Mouse (Mus musculus): ENCODE results near the gene Smim12. TPM values are rescaled to one million over a fixed set of nuclear protein-coding genes. Genes with fewer than 3 reads are reported as not detected.
A peak's percentile ranks its signal among the peaks of the same experiment; 100 is the strongest.

The Smim12 gene
- polyA plus RNA-seq (2015; fragmentation: Nextera tagmentation; extraction: Ambion mirVana), result 56.1 and 63.3 TPM in 2 replicates

GRCm38 (mm10) chr4:127243552-127243951 is at the start of gene Smim12:
TSS of gene Smim12 (plus strand) at chr4:127243784.
- H3K9ac ChIP-seq (ENCODE audit: low read depth, low read length), result peak within 1 kb of the TSS; percentile 93
- peak; percentile 100 for ATAC-seq
- peaks cover 5% of the 10 kb centered on the region; the same call in 1 of the 2 replicates for H3K36me3 ChIP-seq (ENCODE audit: control insufficient read depth, insufficient read depth, low read length)
- peak within 1 kb of the TSS; percentile 90 for H3K4me3 ChIP-seq (ENCODE audit: low read length)
- H3K4me1 ChIP-seq (ENCODE audit: control insufficient read depth, insufficient read depth, low read length), result peaks cover 11% of the 10 kb centered on the region
- H3K4me2 ChIP-seq (ENCODE audit: low read depth, low read length), result peak within 1 kb of the TSS; percentile 83
- H3K9me3 ChIP-seq (ENCODE audit: control insufficient read depth, low read length), result no peaks in the 10 kb centered on the region
- WGBS, result under 1% methylated on average over 29 of the region's 29 CpGs
- H3K27ac ChIP-seq (ENCODE audit: low read length), result no peak within 1 kb of the TSS
- no peaks in the 10 kb centered on the region; the same call in 1 of the 2 replicates for H3K27me3 ChIP-seq (replicated peaks; ENCODE audit: control insufficient read depth, insufficient read depth, low read length)

GRCm38 (mm10) chr4:127194477-127195269 is 48.9 kb upstream of the Smim12 start:
- no peaks in the 10 kb centered on the region for H3K36me3 ChIP-seq (ENCODE audit: control insufficient read depth, insufficient read depth, low read length)
- no peak overlapping the region for H3K9ac ChIP-seq (ENCODE audit: low read depth, low read length)
- WGBS, result 84% methylated on average over 25 of the region's 25 CpGs
- H3K4me1 ChIP-seq (ENCODE audit: control insufficient read depth, insufficient read depth, low read length), result no peaks in the 10 kb centered on the region
- ATAC-seq, result no peak
- H3K4me2 ChIP-seq (ENCODE audit: low read depth, low read length), result no peak overlapping the region
- H3K9me3 ChIP-seq (ENCODE audit: control insufficient read depth, low read length), result no peaks in the 10 kb centered on the region
- H3K27me3 ChIP-seq (replicated peaks; ENCODE audit: control insufficient read depth, insufficient read depth, low read length), result no peaks in the 10 kb centered on the region
- H3K27ac ChIP-seq (ENCODE audit: low read length), result no peak overlapping the region
- H3K4me3 ChIP-seq (ENCODE audit: low read length), result no peak overlapping the region

DNA sequence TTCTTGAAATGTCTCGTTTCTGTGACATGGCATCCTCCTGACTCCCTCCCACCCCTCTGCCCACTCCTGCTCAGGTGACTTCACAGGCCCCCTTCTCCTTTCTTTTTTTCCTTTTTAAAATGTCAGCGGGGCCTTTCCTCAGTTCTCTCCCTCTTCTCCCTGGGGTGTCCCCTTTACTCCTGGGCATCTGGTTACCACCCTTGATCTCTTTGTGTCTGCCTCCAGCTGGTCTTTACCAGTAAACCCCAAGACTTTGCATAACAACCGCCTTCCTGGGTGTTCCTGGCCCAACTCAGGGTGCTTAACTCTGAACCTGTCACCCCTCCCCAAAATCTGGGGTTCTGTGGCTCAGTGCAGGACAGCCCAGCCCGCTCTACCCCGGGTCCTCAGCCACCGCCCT is 45.0 kb upstream of the Smim12 start:
- WGBS, result 29% methylated on average over 6 of the region's 6 CpGs
- no peaks in the 10 kb centered on the region for H3K4me1 ChIP-seq (ENCODE audit: control insufficient read depth, insufficient read depth, low read length)
- H3K9me3 ChIP-seq (ENCODE audit: control insufficient read depth, low read length), result no peaks in the 10 kb centered on the region
- H3K36me3 ChIP-seq (ENCODE audit: control insufficient read depth, insufficient read depth, low read length), result no peaks in the 10 kb centered on the region
- H3K9ac ChIP-seq (ENCODE audit: low read depth, low read length), result no peak overlapping the region
- H3K4me3 ChIP-seq (ENCODE audit: low read length), result no peak overlapping the region
- no peak for ATAC-seq
- no peaks in the 10 kb centered on the region for H3K27me3 ChIP-seq (replicated peaks; ENCODE audit: control insufficient read depth, insufficient read depth, low read length)
- no peak overlapping the region for H3K27ac ChIP-seq (ENCODE audit: low read length)
- H3K4me2 ChIP-seq (ENCODE audit: low read depth, low read length), result no peak overlapping the region

DNA sequence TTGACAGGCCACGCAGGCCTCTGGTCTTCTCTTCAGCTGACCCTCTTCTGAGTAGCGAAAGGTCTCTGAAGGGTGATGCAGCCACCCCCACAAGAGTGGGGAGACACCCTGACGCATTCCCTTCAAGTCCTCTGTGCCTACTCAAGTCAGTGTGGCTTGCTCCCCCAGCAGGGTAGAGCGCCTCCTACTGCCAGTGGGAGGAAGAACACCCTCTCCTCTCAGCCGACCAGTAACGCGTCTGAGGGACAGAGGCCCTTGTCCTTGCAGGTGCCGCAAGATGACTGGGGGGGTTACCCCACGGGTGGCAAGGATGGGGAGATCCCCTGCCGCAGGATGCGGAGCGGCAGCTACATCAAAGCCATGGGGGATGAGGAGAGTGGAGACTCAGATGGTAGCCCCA is 44.2 kb upstream of the Smim12 start:
- no peaks in the 10 kb centered on the region for H3K27me3 ChIP-seq (replicated peaks; ENCODE audit: control insufficient read depth, insufficient read depth, low read length)
- H3K4me3 ChIP-seq (ENCODE audit: low read length), result no peak overlapping the region
- H3K27ac ChIP-seq (ENCODE audit: low read length), result no peak overlapping the region
- no peaks in the 10 kb centered on the region for H3K9me3 ChIP-seq (ENCODE audit: control insufficient read depth, low read length)
- ATAC-seq, result no peak
- no peak overlapping the region for H3K4me2 ChIP-seq (ENCODE audit: low read depth, low read length)
- H3K36me3 ChIP-seq (ENCODE audit: control insufficient read depth, insufficient read depth, low read length), result no peaks in the 10 kb centered on the region
- no peaks in the 10 kb centered on the region for H3K4me1 ChIP-seq (ENCODE audit: control insufficient read depth, insufficient read depth, low read length)
- H3K9ac ChIP-seq (ENCODE audit: low read depth, low read length), result no peak overlapping the region
- WGBS, result 57% methylated on average over 12 of the region's 12 CpGs

GRCm38 (mm10) chr4:127200164-127200722 is 43.3 kb upstream of the Smim12 start:
- H3K4me2 ChIP-seq (ENCODE audit: low read depth, low read length), result no peak overlapping the region
- H3K9me3 ChIP-seq (ENCODE audit: control insufficient read depth, low read length), result no peaks in the 10 kb centered on the region
- 86% methylated on average over 12 of the region's 12 CpGs for WGBS
- H3K27ac ChIP-seq (ENCODE audit: low read length), result no peak overlapping the region
- no peak overlapping the region for H3K4me3 ChIP-seq (ENCODE audit: low read length)
- H3K4me1 ChIP-seq (ENCODE audit: control insufficient read depth, insufficient read depth, low read length), result no peaks in the 10 kb centered on the region
- no peak overlapping the region for H3K9ac ChIP-seq (ENCODE audit: low read depth, low read length)
- H3K27me3 ChIP-seq (replicated peaks; ENCODE audit: control insufficient read depth, insufficient read depth, low read length), result no peaks in the 10 kb centered on the region
- no peaks in the 10 kb centered on the region for H3K36me3 ChIP-seq (ENCODE audit: control insufficient read depth, insufficient read depth, low read length)
- no peak for ATAC-seq

GRCm38 (mm10) chr4:127200769-127201617 is 42.6 kb upstream of the Smim12 start:
- no peak overlapping the region for H3K27ac ChIP-seq (ENCODE audit: low read length)
- no peak overlapping the region for H3K9ac ChIP-seq (ENCODE audit: low read depth, low read length)
- no peak overlapping the region for H3K4me2 ChIP-seq (ENCODE audit: low read depth, low read length)
- no peak overlapping the region for H3K4me3 ChIP-seq (ENCODE audit: low read length)
- H3K36me3 ChIP-seq (ENCODE audit: control insufficient read depth, insufficient read depth, low read length), result no peaks in the 10 kb centered on the region
- H3K4me1 ChIP-seq (ENCODE audit: control insufficient read depth, insufficient read depth, low read length), result no peaks in the 10 kb centered on the region
- no peak for ATAC-seq
- 68% methylated on average over 13 of the region's 13 CpGs for WGBS
- H3K9me3 ChIP-seq (ENCODE audit: control insufficient read depth, low read length), result no peaks in the 10 kb centered on the region
- H3K27me3 ChIP-seq (replicated peaks; ENCODE audit: control insufficient read depth, insufficient read depth, low read length), result no peaks in the 10 kb centered on the region

DNA sequence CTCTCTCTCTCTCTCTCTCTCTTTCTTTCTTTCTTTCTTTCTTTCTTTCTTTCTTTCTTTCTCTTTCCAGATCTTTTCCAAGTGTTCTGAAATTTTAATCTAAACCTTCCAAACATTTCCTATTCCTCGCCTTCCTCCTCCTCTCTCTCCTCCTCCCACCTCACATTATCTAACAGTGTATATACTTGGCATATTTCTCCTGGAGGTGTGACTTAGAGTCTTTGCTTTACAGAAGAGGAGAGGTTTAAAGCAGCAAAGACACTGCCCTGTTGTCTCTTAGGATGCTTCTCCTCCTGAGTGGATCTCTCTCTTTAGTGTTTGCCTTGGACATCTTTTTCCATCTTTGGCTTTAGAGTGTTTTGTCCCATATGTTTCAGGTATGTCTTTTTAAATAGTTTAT is 40.5 kb upstream of the Smim12 start:
- no peak for ATAC-seq
- no peak overlapping the region for H3K4me3 ChIP-seq (ENCODE audit: low read length)
- no peaks in the 10 kb centered on the region for H3K27me3 ChIP-seq (replicated peaks; ENCODE audit: control insufficient read depth, insufficient read depth, low read length)
- H3K9me3 ChIP-seq (ENCODE audit: control insufficient read depth, low read length), result no peaks in the 10 kb centered on the region
- no peak overlapping the region for H3K9ac ChIP-seq (ENCODE audit: low read depth, low read length)
- H3K36me3 ChIP-seq (ENCODE audit: control insufficient read depth, insufficient read depth, low read length), result no peaks in the 10 kb centered on the region
- 44% methylated on average over 1 of the region's 1 CpGs for WGBS
- no peak overlapping the region for H3K4me2 ChIP-seq (ENCODE audit: low read depth, low read length)
- no peak overlapping the region for H3K27ac ChIP-seq (ENCODE audit: low read length)
- no peaks in the 10 kb centered on the region for H3K4me1 ChIP-seq (ENCODE audit: control insufficient read depth, insufficient read depth, low read length)

DNA sequence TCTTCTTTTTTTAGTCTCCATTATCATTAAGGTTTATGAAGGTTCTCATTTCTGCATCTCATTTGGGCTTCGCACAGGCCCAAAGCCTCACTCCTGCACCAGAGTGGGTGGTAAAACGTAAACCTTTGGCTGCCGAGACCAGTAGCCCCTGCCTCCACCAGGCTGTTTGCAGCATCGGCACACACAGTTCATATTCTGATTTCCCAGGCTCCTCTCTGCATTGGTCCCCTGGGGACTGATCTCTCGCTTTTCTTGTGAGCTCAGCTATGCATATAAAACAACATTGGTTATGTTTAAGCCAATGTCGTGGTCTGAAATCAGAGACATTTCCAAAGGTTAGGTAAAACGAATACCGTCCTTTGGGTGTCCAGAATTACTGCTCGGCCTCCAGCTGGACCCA is 32.3 kb upstream of the Smim12 start:
- H3K27ac ChIP-seq (ENCODE audit: low read length), result no peak overlapping the region
- no peak overlapping the region for H3K4me3 ChIP-seq (ENCODE audit: low read length)
- H3K27me3 ChIP-seq (replicated peaks; ENCODE audit: control insufficient read depth, insufficient read depth, low read length), result peaks cover 18% of the 10 kb centered on the region; the same call in 1 of the 2 replicates
- H3K36me3 ChIP-seq (ENCODE audit: control insufficient read depth, insufficient read depth, low read length), result no peaks in the 10 kb centered on the region
- no peak overlapping the region for H3K9ac ChIP-seq (ENCODE audit: low read depth, low read length)
- H3K4me2 ChIP-seq (ENCODE audit: low read depth, low read length), result no peak overlapping the region
- H3K9me3 ChIP-seq (ENCODE audit: control insufficient read depth, low read length), result no peaks in the 10 kb centered on the region
- no peaks in the 10 kb centered on the region for H3K4me1 ChIP-seq (ENCODE audit: control insufficient read depth, insufficient read depth, low read length)
- ATAC-seq, result no peak
- WGBS, result 74% methylated on average over 9 of the region's 9 CpGs

DNA sequence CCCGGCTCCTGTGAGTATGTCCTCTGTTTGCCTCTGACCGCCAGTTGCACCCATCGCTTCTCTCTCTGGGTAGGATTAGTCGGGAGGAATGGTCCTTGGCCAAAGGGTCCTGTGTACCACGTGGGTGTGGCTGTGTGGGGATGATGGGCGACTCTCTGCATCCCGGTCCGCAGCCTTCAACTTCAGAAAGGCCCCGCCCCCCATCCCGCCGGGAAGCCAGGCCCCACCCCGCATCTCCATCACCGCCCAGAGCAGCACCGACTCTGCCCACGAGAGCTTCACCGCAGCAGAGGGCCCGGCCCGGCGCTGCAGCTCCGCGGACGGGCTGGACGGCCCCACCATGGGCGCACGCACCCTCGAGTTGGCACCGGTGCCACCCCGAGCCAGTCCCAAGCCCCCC is 29.1 kb upstream of the Smim12 start:
- Histone ChIP-seq H3K27ac (ENCODE audit: low read length) (no peak overlapping the region), H3K9ac (ENCODE audit: low read depth, low read length) (no peak overlapping the region), H3K4me2 (ENCODE audit: low read depth, low read length) (no peak overlapping the region), H3K4me3 (ENCODE audit: low read length) (no peak overlapping the region), H3K27me3 (replicated peaks; ENCODE audit: control insufficient read depth, insufficient read depth, low read length) (peaks cover 22% of the 10 kb centered on the region; the same call in 1 of the 2 replicates), H3K36me3 (ENCODE audit: control insufficient read depth, insufficient read depth, low read length) (no peaks in the 10 kb centered on the region), H3K4me1 (ENCODE audit: control insufficient read depth, insufficient read depth, low read length) (no peaks in the 10 kb centered on the region), H3K9me3 (ENCODE audit: control insufficient read depth, low read length) (no peaks in the 10 kb centered on the region)
- no peak for ATAC-seq
- 21% methylated on average over 28 of the region's 28 CpGs for WGBS
